Mouse (Mus musculus): ENCODE measurements around the gene Cptp.

Gene Cptp

DNA sequence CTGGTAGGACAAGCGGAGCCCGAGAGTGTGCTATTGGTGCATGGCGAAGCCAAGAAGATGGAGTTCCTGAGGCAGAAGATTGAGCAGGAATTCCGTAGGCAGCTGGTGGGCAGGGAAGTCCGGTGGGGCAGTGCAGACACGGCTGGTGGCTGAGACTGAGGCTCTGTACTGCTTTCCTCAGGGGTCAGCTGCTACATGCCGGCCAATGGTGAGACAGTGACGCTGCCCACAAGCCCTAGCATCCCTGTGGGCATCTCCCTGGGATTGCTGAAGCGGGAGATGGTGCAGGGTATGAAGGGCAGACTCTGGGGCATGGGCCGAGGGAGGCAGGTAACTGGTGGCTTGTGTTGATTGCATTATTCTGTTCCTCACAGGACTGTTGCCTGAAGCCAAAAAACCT is 18.4 kb upstream of the Cptp start:
- DNase-seq (ENCODE audit: low read depth), result no peak

DNA sequence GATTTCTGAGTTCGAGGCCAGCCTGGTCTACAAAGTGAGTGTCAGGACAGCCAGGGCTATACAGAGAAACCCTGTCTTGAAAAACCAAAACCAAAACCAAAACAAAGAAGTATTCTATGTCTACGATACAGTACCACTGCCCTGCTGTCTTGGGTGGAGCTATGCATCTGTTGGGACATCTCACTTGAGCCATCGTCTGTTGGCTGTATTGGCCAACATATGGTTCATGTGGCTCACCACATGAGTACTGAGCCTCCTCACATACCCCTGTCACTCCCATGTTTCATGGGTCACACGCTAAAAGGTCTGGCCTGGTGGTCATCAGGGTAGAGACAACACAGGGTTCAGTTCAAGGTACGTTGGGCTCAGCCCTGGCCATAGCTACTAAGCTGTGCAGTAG is 17.1 kb upstream of the Cptp start:
- no peak for DNase-seq (ENCODE audit: low read depth)

DNA sequence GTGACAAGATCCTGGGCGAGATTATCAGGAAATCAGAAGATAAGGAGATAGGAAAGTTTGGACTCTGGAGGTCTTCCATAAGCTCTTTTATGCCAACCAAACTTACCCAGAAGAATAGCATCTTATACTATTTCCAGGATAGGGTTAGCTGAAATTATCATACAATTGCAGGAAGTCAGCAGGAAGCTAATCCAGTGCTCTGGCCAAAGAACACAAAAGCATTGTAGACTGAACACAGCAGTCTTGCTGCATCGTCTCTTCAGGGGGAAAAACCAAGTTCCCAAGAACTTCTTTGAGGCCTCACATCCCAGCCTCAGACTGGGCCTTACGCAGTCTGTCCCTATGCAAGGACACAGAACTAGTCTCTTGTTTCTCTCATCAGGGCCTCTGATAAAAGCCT is 14.3 kb upstream of the Cptp start:
- no peak for DNase-seq (ENCODE audit: low read depth)

DNA sequence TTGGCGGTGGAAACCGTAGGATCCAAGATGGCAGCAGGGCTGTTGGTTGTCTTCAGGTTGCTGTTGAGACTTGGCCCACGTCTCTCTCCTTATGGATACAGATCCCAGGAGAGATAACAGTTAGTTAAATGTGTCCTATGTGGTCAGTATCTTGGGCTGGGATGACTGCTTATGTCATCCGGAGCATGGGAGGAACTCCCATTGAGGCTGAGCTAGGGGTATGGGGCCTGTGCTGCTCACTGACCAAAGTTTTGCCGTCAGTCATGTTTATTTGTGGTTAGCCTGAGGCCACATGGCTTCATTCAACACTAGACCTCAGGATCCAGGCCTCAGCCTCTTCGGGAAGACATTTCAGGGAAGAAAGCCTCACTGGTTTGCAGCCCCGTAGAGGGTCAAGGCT is 2.2 kb upstream of the Cptp start:
- DNase-seq (ENCODE audit: low read depth), result no peak

DNA sequence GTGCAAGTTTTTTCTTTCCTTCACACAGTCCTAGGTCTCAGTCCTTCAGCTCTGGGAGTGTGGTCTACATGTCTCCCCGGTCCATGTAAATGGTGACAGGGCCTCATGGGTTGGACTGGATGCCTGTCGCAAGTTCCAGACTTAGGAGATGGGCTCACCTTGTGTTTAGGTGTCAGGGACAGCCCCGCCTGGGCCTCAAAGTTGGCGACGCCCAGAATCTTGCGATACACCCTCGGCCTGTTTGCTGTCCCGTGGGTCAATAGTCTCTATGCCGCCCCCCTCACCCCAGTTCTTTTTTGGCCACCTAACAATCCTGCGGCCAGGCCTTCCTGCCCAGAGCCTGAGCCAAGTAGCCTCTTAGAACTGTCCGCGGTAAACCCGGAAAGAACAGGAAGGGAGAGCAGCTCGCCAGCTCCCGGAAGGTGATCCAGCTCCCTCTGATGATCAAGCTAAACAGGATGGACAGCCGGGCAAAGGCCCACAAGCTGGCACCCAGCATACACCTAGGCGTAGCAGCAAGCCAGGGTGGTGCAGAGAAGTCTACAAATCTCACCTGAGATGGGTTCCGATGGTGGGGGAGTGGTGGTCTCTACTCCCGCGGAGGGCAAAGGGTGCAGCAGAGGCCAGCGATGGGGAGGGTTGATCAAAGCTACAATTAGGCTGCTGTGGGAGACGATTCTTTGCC is 484 bp downstream of the Cptp start:
- DNase-seq (ENCODE audit: low read depth), result peak; percentile 20

DNA sequence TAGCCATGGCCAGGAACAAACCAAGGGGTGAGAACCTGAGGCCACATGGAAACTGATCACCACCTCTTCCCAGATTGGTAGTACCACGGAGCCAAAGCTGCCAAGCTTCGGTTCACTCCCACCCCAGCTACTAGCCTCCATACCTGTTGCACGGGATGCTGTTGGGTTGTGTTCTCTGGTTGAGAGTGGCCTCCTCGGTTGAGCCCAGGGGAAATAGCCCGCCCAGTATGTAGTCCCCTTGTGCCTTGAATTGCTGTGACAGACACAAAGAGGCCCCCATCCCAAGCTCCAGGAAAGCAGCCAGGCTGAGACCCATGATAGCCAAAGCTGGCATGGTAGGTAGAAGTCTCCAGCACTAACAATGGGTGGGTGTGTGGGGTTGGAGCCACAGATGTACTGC is 6.2 kb downstream of the Cptp start, which contains the start of gene Tas1r3:
Gene Tas1r3 (minus strand): TSS at position 362 of the 400 bp plus-strand sequence.
- no peak for DNase-seq (ENCODE audit: low read depth)

DNA sequence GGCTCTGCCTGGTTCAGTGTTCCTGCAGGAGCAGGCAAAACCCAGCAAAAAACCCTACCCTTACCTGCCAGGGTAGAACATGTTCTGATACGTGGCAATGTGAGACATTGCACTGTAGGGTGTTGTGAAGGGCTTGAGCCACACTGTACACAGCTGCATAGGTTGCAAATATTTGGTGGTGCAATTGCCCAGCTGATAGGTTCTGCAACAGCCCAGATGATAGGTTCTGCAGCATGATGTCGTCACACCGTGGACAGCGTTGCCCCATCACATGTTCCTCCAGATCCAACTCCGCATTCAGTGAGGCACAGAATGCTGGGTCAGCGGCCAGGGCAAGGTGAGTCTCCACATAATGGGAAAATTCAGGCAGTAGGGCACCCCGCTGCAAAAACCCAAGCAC is 7.5 kb downstream of the Cptp start:
- no peak for DNase-seq (ENCODE audit: low read depth)

DNA sequence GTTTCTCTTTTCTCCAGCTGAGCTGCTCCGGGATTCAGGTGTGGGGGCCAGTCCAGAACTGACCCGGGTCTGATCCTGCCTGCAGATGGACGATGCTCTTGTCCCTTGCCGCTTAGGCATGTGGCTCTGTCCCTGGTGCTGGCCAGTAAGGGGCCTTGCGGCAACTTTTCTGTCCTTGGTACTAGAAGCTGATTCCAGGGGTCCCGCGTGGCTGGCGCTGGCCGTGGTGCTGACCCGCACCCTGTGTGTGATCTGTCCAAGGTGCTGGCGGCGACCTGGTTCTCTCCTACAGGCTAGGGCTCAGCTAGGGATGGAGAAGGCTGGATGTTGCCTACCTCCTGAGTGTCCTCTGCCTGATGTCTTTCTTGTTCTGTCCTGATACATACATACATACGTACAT is 9.9 kb downstream of the Cptp start:
- no peak for DNase-seq (ENCODE audit: low read depth)

DNA sequence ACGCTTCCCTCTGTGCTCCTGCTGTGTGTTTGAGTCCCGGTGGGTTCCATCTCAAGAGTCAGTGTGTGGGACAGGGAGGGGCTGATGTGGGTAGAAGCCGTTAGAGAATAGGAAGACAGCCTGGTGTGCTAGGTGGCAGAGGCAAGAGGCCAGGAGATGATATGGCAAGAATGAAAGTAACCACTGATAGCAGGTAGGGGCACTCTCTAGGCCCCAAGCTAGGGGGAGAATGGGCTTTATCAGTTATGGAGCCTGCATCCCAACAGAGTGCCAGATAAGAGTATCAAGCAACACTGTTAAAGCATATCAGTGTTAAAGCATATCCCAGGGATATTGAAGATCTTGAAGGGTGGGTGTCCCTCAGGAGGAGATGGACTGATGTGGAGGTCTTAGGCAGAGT is 12.4 kb downstream of the Cptp start:
- DNase-seq (ENCODE audit: low read depth), result no peak

DNA sequence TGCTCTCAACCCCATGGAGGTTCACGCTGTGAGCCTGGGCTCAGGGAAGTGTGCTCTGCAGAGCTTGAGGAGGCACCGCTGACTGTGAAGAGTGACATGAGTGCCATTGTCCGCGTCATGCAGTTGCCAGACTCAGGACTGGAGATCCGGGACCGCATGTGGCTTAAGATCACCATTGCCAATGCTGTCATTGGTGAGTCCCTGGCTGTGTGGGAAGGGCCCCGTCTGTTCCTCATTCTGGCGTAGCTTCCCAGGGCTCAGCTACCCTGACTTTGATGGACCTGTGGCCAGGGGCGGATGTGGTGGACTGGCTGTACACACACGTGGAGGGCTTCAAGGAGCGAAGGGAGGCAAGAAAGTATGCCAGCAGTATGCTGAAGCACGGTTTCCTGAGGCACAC is 13.2 kb downstream of the Cptp start:
- no peak for DNase-seq (ENCODE audit: low read depth)

DNA sequence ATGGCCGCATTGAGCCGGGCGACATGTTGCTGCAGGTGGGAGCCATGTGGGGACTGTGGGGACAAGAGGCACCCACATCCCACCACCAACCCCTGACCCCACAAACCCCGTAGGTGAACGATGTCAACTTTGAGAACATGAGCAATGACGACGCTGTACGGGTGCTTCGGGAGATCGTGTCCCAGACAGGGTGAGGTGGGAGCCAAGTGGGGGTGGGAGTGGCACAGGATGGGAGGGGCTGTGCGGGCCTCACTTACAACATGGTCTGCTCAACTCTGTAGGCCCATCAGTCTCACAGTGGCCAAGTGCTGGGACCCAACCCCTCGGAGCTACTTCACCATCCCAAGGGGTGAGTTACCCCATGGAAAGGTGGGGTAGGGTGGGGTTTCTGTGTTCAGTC is 14.2 kb downstream of the Cptp start:
- DNase-seq (ENCODE audit: low read depth), result no peak

DNA sequence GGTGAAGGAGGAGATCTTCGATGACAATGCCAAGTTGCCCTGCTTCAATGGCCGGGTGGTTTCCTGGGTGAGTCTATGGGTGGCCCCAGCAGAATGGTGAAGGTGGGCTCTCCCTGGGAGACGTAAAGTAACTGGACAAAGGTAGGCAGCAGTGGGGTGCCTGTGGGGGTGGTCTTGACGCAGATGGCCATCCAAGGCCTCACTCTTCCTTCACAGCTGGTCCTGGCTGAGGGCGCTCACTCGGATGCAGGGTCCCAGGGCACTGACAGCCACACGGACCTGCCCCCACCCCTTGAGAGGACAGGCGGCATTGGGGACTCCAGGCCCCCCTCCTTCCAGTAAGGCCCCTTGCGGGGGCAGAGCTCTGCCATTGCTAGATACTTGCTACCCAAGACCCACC is 15.8 kb downstream of the Cptp start:
- DNase-seq (ENCODE audit: low read depth), result no peak

DNA sequence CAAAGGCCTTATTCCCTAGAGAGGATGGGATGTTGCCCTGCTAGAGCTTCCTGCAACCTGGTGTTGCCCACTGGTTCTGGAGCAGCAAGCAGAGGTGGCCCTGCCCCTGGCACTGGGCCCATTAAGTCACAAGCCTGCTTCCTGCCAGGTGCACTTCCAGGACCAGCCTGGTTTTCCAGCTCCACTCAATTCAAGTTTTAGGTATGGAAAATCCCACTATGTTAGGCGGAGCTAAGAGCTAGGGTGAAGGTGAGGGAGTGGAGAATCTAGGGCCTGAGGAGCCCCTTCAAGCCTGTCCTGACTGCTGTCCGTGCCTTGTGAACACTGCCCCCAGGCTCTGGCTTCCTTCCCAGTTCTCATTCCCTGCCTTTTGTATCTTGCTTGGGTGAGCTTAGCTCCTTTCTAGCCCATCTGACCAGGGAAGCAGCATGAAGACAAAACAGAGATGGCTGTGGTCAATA is 17.3 kb downstream of the Cptp start:
- DNase-seq (ENCODE audit: low read depth), result no peak

DNA sequence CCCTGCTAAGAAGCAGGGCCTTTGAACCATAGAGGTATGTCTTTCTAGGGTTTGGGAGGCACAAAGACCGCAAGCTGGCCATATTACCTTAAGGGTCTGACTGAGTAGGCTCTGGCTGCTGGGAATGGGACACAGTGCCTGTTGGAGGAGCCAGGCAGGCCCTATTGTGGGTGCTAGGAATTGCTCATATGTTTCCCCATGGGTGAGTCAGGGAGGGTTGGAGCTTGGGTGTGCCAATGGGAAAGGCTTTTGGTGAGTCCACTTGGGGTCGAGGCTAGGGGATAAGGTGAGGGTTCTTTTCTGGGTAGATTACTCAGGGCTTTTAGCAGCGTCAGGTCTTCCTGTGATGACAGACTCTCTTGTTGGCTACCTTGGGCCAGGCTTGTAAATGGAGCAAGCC is 17.9 kb downstream of the Cptp start:
- no peak for DNase-seq (ENCODE audit: low read depth)

DNA sequence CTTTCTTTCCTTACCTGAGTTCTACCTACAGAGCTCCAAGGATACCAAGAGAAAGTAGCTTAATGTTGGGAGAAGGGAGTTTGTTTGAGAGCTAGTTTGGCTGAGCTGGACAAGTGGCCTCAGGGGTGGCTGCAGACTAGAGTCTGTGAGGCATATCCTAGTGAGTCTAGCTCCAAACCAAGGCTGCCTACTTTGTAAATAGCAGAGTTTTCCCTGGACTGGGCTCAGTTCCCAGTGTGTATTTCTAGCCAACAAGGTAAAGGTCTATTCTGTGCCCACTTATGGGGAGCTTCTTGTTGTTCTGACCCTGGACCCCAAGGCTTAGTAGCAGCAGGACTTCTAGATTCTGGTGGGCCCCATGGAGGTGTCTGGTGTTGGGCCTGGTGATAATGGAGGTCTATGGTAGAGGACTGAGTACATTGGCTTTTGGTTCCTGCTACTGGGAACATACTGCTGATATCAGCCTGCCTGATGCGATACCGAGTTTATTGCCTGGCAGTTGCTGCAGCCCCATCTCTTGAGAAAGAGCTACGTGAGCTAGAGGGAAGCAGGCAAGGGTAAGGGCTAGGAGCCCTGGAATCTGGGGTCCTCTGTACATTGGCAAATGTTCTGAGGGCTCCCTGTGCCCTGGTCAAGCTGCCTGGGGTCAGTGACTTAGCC is 19.3 kb downstream of the Cptp start:
- DNase-seq (ENCODE audit: low read depth), result no peak

DNA sequence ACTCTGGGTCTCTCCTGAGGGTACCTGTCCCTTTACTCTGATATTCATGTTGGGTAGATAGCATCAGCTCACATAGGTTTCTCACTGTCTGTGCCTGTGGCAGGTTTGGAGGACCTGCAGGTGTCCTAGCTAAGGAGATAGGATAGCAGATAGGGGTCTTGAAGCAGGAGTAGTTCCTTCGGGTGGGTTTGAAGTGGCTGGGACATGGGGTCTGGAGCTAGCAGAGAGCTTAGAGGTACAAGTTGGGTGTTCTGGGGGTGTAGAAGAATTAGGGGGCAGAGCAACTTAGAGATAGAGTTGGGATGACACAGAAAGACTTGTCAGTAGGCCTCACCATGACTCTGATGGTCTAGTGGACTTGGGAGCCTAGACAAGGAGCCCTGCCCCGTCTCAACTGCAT is 19.8 kb downstream of the Cptp start:
- no peak for DNase-seq (ENCODE audit: low read depth)

DNA sequence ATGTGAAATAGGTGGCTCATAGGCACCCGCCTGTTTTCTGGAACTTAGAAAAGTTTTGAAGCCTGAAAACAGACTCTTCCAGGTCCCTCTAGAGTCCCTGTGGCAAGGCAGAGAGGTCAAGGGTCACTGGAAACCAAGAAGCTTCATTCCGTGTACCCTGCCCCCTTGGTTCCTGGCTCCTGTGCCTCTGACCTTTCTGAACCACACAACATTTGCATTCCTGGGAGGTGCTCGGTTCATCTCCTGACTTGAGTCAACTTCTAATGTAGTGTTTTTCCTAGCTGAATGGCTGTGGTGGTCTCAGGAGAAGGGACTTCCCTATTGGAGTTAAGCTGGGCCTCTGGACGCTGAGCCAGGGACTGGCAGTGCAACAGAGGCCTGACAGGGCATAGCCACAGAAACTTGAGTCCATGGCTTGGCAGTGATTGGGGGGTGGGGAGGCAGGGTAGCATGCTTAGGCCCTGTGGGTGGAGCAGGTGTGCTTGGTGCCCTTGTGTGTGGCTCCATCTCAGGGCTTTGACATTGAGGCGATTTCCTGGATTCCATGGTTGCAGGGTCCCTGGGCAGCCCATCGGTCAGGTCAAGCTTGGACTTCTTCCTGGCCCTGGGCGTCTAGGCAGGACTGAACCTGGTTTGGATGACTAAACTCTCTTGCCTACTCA is 20.7 kb downstream of the Cptp start:
- peak; percentile 25 for DNase-seq (ENCODE audit: low read depth)

DNA sequence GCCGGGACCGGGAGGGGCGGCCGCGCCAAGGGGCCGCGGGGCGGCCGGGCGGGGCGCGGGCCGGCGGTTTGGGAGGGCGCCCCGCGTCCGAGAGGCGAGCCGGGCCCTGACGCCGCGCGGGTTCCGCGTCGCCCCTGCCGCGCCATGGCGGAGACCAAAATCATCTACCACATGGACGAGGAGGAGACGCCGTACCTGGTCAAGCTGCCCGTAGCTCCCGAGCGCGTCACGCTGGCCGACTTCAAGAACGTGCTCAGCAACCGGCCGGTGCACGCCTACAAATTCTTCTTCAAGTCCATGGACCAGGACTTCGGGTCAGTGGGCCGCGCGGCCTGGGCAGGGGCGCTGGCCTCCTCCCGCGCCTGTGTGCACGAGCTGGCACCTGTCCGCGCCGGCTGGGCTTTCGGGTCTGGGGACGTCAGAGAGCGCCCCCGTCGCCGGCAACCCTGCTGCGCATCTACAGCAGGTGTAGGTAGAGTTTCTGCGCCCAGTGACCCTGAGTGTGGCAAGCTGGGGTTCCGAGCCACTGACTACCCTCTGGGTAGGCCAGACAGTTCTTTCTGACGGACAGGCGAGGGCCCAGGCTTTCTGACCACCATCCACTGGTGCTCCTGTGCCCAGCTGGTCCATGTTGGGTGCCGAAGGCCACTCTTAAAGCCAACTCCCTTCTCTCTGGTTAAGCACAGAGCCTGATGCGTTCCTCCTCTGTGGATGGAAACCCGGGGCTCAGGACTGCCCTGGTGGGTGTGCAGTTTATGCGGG is 21.5 kb downstream of the Cptp start:
- peak; percentile 64 for DNase-seq (ENCODE audit: low read depth)

DNA sequence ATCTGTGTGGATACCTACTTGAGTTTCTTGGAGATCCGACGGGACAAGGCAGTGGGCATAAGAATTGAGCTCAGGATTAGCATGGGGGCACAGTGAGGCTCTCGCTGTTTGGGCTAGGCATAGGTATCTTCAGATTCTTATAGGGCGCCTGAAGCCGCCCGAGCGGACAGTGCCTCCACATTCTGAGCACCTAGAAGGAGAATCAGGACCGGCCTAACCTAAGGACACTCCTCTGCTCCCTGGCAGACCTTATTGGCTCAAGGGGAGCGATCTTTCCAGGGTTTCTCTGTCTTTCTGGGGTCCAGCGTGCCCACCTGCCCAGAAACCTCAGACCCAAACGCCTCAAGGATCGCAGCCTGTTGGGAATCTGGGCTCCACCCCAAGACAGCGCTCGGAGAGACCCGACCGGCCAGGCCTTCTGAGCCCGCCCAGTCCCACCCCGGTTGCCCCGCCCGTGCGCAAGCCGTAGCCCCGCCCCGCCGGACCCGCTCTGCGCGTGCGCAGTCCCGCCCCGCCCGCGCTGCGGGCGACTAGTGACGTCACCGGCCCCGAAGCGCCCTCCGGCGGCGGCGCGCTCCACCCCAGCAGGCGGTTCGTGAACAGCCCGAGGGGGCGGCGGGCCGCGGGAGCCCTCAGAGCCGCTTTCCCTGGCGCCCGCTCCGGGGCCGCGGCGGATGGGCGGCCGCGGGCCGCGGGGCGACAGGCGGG is 22.2 kb downstream of the Cptp start, which contains the start of gene Dvl1:
Gene Dvl1 (plus strand): TSS at position 532 of the 708 bp plus-strand sequence.
- DNase-seq (ENCODE audit: low read depth), result peak; percentile 96

DNA sequence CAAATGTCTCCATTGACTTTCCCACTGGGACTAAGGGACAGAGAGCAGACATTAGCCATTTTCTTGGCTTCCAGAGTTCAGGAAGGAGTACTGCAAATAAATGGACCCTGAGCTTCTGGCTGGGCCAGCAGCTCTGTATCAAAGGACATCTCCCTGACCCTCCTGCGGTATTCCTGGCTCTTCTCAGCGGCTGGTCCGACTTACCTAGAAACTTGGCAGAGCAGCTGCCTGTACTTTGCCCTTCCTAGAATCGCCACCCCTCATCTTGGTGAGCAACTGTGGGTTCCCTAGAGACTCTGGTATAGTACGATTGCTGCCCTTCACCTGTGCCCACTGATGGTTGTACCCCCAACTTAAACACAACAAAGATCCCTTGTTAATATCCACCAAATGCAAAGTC is 26.0 kb downstream of the Cptp start:
- no peak for DNase-seq (ENCODE audit: low read depth)

DNA sequence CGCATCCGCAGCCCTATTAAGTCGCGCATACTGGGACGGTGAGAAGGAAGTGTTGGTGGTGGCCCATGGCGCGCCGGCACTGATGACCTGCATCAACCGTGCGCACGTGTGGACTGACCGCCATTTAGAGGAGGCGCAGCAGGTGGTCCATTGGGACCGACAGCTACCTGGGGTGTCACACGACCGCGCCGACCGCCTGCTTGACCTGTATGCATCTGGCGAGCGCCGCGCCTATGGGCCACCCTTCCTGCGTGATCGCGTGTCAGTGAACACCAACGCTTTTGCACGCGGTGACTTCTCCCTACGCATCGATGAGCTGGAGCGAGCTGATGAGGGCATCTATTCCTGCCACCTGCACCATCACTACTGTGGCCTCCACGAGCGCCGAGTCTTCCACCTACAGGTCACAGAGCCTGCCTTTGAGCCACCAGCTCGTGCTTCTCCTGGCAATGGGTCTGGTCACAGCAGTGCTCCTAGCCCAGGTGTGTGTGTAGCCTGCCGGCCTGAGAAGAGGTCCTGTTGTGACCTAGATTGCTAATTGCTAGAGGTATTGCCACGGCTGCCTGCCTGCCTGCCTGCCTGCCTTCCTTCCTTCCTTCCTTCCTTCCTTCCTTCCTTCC is 27.5 kb downstream of the Cptp start:
- peak; percentile 26 for DNase-seq (ENCODE audit: low read depth)
